Mouse (Mus musculus): ENCODE data around the gene Il18. TPM values are rescaled to one million over a fixed set of nuclear protein-coding genes. Genes with fewer than 3 reads are reported as not detected.

The Il18 gene
- total RNA-seq, 2 experiments from 2014 or later = 0.90 to 1.2 TPM

DNA sequence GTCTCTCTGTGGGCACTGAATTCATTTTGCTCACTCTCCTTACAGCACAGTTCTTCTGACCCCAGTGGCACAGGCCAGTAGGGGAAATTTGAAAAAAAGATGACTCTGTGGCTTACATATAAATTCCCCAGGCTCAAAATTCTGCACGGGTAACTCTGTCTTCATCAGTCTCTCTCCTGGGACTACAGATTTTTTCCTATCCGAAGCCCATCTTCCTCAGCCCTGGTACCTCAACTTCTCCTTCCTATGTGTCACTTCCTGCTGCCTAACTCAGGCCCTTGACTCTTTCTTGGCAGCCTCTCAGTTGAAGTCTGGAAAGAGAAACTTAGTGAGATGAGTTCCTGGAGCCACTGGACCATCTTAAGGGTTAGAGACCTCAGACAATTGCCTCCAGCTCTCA, 1.1 kb upstream of the Il18 start:
- DNase-seq = no peak

DNA sequence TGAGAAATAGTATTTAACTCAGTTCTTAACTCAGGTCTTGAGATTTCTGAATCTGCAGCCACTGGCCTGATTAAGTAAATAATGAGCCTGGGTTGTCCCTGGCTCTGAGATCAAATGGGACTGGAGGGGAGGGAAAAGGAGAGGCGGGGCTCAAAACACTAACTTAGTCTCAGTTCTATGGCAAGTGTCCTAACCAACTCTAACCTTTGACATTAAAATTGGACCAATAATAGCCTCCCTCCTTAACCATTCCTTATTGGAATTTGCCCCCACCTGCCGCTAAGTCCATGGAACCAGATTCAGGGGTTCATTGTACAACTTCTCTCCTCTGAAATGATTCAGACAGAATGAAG, 443 bp downstream of the Il18 start, which contains the start of gene Bco2:
TSS of gene Bco2 (minus strand) at position 88 of the 353 bp plus-strand sequence.
- DNase-seq = no peak

DNA sequence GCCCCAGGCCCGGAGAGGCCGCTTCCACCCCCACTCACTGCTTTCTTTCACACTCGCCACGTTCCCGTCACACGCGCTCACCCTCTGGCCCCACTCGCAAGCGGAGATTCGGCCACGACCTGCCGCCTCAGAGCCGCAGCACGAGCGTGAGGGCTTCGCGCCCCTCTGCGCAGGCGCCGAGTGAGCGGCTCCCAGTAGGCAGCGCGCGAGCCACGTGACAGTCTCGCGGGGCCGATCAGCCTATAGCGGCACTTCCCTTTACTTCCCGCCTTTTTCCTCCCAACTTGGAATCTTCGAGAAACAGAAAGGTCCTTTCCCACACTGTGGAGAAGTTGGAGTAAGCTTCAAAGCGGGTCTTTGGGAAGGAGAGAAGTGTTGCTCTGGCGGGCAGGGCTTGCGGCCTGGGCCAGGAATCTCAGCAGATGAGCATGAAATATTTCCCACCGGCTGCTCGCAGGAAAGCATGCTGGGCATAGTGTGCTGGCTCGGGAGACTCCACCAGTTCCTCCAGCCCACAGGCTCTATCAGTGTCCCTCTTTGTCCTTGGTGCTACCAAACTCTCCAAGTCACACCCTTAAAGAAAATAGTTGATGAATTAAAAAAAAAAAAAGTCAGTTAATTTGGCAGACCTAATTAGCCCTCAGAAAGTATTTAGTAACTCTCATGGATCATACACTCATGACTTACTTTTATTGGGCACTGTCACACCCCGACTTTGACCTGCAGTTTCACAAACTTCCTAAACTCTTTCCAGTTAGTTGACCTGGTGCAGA, 6.7 kb downstream of the Il18 start, which contains the start of gene Tex12:
TSS of gene Tex12 (minus strand) at position 181 of the 773 bp plus-strand sequence.
- no peak for DNase-seq

DNA sequence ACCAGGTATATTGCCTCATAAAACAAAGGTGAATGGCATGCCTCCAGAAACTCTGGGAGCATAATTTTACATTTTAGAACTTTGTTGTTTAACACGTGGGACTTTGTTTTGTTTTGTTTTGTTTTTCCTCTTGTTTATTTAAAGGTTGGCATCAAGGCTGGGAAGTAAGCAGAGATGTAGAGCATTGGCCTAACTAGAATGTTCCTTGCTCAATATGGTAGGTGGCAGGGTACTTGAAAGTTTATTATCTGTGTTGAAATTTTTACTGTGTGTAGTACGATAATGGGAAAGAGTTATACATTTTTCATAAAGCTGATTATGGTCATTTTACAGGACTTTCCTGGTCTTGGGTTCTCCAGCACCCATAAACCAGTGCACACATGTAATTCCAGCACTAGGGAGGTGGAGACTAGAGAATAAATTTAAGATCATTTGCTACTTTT, 7.3 kb downstream of the Il18 start:
- no peak for DNase-seq

DNA sequence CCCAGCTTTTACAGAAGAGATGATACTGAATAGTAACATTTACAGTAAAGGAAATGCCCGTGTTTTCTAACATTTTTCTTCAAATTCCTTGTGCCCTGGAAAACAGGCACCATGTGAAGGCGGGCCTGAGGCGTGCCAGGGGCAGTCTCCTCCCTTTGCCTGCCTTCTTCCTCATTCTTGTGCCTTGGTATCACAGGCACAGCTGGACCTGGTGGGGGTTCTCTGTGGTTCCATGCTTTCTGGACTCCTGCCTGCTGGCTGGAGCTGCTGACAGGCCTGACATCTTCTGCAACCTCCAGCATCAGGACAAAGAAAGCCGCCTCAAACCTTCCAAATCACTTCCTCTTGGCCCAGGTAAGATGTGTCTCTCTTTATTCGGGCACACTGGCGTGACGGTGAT, 10.5 kb downstream of the Il18 start:
- no peak for DNase-seq

DNA sequence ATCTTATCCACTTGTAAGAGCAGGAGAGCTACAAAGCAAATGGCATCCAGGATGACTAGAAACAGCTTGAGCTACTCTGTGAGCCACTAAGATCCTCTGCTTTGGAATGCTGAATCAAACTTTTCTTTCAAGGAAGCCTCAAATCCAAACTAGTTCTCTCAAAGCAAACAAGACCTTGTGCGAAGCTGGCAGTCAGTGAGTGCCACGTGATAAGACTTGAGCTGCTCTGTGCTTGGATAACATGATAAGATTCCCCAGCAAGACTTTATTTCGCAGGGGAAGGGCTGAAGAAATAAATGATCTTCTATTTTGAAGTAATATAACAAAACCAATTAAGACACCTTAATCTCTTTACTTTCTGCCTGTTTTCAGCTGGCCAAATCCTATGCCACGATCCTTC, 11.3 kb downstream of the Il18 start:
- DNase-seq = no peak

DNA sequence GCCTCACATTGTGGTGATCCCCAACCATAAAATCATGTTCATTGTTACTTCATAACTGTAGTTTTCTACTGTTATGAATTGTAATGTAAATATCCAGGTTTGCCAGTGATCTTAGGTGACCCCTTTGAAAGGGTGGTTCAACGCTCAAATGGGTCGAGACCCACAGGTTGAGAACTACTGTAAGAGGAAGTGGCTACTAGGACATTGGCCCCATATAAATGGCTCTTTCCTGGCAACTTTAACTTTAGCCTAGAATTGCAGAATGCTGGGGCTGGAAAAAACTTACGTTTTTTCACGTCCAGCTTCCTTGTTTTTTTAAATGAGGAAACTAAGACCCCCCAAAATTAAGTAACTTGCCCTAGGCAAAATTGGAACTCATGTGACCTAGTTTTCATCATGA, 12.7 kb downstream of the Il18 start:
- no peak for DNase-seq

DNA sequence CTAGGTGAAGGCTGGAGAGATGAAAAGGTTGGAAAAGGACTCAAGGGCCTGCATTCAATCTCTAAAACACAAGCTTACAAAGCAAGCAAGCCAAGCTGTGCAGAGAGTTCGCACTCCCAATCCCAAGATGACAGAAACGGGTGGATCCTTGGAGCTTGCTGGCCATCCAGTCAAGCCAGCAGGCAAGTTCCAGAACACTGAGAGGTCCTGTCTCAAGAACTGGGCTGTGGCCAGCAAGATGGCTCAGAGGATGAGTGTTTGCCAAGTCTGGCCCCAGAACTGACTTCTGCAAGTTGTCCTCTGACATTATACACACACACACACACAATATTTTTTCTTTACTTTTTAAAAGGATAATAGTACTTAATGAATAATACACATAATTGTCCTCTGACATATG, 13.3 kb downstream of the Il18 start:
- no peak for DNase-seq

DNA sequence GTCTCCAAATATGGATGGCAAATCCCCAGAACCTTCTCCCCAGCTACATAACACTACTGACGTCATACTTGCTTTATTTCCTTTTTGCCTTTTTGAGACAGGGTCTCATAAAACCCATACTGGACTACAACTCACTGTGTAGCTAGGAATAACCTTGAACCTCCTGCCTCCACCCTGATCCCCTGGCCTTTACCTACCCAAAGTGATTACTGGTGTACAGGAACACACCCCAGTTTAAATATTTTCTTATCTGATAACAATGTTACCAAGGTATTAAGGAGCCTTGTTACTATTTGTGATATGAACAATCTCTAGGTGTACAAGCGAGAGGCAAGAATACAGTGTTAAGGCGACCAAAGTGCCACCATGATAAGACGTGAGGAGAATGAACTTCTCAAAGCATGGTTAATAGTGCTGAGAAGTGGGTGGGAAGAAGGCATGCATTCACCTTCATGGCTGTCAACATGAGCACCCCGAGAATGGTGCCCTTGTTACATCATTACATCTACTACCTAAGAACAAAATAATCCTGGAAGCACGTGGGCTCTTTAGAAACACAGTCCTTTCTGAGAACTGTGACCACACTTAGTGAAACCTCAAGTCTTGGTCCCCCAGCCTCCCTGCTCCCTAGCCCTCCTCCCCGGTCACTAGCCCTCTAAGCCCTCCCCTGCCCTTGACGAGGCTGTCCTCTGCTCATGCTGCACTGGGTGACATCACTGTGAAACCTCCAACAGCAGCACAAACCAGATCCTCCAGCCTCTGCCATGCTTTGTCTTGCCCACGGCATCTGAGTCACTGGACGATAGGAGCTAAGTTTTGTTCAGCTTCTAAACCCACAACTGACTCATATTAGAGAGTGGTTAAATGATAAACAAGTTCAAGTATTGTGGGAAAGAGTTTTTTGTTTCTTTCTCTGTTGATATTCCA, 15.2 kb downstream of the Il18 start:
- no peak for DNase-seq

DNA sequence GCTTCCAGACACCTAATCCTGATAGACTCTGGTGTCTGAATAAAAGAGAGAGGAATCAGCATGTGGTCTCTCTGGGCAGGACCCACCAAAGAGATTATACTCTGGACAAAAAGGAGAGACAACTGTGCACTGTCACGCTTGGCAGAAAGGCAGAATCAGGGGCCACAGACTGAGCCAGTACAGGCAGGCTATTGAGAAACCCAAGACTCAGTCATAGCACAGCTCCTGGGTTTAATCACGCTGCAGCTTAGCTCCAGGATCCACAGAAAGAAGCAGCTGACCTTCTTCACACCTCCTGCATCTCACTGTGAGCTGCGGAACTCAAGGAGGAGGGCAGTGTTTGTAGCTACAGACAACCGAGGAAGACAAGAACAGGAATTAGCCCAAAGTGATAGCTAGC, 25.7 kb downstream of the Il18 start:
- DNase-seq = no peak

DNA sequence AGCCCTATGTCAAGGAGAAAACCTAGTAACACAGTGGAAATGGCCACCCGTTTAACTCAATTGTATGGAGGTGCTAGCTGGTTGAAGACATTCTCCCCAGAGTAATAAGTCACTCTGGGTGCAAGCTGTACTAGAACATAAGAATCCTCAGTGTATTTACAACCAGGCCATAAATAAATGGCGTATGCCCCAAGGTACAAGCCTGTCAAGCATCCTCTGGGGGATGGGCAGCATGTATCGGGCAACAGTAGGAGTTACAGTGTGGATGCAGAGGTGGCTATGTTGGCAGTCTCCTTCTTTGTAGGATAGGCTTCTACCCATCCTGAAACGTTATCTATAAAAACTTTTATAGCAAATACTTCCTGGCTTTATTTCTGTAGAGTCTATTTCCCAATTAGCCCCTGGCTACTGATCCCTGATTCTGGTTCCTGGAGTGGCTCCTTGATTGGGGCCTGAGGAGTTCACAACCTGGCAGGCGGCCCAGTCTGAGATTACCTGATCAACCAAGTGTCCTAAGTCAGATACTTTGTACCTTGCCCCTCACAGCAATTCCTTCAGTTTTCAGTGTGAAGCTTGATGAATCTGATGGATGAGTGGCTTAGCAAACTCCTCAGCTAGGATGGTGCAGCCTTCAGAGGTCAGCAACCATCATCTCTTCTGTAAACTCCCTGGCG, 30.7 kb downstream of the Il18 start:
- no peak for DNase-seq

DNA sequence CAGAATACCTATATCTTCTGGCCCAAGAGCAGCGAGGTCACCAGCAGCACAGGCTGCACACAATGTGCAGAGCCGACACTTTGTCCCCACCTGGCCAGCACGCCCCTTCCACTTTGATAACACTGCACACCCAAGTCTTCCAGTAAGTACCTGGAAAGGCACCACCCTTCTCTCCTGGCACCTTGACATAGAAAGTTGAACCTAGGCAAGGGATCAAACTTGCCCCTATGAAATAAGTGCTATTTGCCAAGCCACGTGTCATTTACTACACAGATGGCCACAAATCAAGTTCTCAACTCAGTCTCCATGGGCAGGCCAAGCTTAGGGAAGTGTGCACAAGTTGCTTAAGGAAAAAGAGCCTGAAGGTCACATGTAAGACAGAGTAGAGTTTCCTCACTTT, 32.3 kb downstream of the Il18 start:
- no peak for DNase-seq

DNA sequence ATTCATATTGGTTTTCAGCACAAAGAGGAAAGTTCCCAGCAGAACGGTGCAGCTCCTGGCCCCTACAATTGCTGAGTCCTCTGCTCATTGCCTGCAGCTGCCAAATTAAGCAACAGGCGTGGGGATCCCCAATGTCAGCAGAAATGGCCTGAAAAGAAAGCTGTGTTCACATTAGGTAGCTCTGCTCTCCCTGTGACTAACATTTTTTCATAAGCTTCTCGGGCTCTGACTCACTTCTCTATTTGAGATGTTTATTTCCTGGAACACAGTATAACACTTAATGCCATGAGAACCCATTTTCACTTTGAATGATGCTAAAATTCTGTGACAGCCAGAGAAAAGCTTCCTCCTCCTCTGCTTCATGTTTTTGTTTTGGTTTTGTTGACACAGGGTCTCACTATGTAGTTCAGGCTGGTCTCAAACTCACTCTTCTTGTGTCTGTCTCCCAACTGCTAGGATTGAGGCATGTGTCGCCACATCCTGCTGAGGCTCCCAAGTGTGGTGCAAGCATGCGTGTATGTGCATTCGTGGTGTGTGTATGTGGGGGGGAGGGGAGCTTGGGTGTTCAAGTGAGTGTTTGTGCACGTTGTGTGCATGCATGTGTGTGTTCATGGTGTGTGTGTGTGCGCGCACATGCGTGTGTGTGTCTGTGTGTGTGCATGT, 36.4 kb downstream of the Il18 start:
- DNase-seq = no peak

DNA sequence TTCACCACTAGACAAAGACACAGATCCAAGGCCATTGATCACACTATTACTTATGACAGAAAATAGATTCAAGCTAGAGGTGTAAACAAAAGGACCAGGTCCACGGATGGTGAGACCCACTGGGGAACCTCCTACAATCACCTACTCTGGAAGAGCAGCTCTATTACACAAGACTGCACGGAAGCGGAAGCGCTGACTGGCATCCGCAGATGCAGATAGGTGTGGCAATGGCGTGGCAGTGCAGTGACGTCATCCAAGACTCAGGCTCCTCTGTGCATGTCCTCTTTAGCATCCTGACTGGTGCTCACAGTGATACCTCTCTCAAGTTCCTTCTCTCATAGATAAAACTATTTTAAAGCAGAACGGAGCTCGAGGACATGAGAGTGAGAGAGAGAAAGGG, 38.3 kb downstream of the Il18 start:
- no peak for DNase-seq

DNA sequence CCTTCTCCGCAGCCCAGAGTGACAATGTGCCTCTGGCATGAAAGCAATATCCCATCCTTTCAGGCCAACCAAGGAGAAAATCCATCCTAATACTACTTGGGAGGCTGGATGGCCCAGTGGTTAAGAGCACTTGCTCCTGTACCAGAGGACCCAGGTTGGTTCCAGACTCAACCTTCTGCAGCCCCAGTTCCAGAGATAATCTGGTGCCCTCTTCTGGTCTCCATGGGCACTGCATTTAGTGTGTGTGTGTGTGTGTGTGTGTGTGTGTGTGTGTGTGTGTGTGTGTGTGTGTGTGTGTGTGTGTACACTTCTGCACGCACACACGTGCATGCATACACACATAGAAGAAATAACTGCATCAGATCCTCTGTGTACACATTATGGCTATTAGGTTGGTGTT, 38.9 kb downstream of the Il18 start:
- peak; percentile 24 for DNase-seq

DNA sequence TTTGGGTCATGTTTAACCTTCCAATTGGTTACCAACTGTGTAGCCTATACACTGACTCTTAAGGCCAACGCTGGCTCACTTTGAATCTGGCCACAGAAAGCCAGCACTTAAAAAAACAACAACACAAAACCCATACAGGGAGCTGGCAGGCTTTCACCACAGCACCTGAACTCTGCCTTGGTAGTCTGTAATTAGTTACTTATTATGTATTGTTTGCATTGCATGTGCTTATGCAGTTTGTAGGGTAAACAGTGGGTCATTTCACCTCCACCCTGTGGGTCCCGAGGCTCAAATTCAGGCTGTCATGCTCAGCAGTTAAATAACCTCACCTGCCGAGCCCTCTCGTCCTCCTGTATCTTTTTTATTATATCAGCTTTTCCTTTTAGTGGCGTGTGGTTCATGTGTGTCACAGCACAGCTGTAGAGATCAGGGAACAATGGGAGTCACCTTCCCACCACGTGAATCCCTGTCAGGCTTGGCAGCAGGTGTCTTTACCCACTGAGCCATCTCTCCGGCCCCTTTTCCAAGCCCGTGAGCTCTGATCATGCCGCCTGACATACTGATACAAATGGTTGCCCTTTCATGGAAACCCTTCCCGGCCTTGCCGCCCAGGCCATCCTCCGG, 40.3 kb downstream of the Il18 start:
- no peak for DNase-seq

DNA sequence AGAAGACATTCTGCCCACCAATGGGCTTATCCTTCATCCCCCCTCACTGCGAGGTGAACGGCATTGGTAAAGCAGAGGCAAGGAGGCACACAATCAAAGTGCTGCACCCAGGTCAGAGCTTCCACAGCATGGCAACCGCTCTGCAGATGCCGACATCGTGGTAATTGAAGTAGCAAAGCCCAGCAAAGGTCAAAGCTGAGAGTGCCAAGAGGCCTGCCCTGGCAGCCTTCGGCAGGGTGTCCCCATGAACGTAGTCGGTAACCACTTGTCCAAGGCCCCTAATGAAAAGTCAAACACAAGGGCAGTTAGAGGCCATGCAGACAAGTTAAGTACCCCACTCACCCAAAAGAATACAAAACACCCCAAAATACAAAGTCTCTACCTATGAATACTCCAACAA, 42.3 kb downstream of the Il18 start:
- DNase-seq = peak; percentile 17

DNA sequence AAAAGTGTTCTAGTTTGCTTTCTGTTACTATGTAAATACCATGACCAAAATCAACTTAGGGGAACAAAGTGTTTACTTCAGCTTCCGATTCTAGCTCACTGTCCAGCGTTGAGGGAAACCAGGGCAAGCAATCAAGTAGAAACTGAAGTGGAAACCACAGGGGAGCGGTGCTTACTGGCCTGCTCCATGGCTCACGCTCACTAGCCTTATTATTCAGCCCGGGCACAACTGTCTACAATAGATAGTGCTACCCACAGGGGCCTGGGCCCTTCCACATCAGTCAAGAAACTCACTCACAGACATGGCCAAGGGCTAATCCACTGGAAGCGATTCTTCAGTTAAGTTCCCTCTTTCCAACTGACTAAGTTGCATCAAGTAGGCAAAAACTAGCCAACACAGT, 46.9 kb downstream of the Il18 start:
- DNase-seq = no peak

DNA sequence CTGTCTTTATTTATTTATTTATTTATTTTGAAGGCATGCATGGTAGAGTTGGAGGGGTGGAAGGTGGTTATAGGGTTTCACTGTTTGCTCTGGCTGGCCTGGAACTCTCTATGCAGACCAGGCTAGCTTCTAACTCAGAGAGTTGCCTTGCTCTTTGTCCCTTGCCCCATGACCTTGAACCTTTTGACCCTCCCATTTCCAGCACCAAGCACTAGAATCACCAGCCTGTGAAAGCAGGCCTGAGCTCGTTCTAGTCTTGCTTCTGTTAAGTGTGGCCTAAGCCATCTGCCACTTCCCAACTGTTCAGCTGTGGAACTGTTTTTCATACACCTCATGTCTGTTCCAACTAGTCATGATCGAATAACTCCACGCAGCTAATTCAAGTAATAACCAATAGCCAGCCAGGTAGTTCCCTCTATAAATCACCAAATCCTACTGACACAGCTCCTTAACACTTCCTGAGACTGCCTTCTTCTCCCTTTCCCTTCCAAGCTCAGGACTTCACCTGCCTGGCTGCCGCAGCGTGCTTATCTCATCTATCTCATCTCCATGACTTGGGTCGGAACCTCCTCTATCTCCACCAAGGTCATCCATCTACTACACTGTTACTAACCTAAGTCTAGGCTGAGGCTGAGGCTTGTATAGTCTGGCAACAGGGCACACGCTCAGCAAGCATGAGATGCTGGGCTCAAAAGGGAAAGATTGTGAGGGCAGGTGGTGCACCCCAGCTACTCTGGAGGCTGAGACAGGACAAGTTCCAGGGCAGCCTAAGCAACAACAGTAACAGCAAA, 47.6 kb downstream of the Il18 start:
- DNase-seq = no peak

DNA sequence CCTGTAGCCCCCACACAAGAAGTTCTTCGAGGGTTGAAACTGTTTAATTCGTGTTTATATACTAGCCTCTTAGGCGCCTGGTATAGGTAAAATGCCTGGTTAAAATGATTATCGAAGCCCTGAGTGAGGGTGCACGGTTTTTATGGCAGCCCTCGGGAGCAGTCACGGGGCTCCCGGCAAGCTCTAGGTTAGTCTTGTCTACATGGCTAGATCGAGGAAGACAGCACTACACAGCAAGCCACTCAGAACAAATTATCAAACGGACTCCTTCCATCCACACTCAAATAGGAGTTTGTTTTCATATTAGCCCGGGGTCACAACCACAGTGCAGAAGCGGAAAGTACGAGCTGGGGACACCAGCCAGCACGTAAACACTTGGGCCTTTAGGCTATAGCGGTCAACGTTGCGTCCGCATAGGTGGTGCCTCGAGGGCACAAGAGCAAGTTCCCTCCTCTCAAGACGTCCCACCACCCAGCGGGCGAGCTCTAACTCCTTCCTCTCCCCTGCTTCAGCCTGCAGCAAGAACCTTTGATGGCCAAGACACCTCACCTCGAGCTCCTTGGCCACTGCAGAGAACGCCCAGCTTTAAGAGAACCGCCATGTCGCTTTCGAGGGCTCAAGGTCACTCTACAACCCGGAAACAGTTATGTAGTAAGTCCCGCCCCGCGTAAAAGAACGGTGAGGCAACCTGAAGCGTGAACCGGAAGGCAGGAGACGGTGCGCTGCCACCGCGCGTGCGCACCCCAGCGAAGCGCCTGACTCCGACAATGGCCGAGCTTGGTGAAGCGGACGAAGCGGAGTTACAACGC, 48.8 kb downstream of the Il18 start, which contains the start of the genes Sdhd and Timm8b:
TSS of gene Sdhd (minus strand) at position 624 of the 809 bp plus-strand sequence.
TSS of gene Timm8b (plus strand) at position 722 of the 809 bp plus-strand sequence.
- peak; percentile 87 for DNase-seq

All from gastrocnemius, postnatal 10 days (tissue).